Mouse (Mus musculus) myocyte (in vitro differentiated cells): Measurements from ENCODE around the gene Vmn2r94.

Experiments
- MAX ChIP-seq: IDR thresholded peaks from one replicate; pipeline ENCODE4 v1.6.1; 2011; ENCODE audit warnings: low read depth, mild to moderate bottlenecking, control low read depth
- USF1 ChIP-seq: IDR thresholded peaks from one replicate; pipeline ENCODE4 v1.6.1; 2011; ENCODE audit warnings: low read depth, mild to moderate bottlenecking, control low read depth, moderate library complexity

DNA sequence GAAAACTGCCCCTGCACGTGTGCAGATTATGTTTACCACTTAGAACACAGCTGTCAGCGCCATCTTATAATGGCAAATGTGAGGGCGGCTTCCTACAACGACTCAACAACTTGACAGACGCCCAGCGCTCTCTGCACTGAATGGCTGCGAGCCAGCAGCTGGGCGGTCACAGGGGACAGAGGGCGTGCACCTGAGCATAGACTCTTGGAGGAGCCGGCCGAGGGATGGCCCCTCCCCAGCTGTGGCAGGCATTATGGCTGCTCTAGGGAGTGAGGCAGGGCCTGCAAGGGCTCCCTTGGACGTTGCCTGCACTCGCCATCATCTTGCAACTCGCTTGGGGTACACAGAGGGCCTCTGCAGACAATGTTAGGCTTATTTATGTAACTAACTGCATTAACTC lies 40.6 kb downstream of the Vmn2r94 start:
- TF ChIP-seq MAX (no peak), USF1 (no peak)
